Mouse (Mus musculus): ENCODE measurements around the gene Map4k4.

DNA sequence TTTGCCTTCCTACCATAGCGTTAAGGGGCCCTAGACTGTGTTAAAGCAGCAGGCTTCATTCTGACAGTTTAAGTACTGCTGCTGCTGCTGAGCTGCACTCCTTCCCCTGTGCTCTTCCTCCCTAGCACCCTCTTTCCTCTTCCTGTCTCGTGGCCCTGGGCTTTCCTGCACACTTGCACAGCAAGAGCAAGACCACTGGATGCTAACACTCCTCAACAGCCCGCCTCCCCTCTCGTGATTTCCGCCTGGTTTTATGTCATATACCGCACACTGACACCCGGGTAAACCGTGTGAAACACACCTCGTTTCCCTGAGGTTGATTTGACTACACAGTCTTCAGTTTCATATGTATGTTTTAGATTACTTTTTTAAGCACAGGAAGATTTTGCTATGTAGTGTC lies 86.1 kb downstream of the Map4k4 start:
- TF ChIP-seq POLR2A (IDR thresholded peaks at IDR 0.05; ENCODE audit: insufficient read length, low read depth): no peak
- TF ChIP-seq REST (IDR thresholded peaks at IDR 0.05; ENCODE audit: insufficient read depth, insufficient read length): no peak
- no peak for TF ChIP-seq MAX (IDR thresholded peaks at IDR 0.05; ENCODE audit: low read depth)
- TF ChIP-seq TCF12 (IDR thresholded peaks at IDR 0.05; ENCODE audit: insufficient read depth, poor library complexity, severe bottlenecking): no peak
- no peak for TF ChIP-seq E2F4 (IDR thresholded peaks at IDR 0.05; ENCODE audit: insufficient read depth)
- no peak for TF ChIP-seq POLR2AphosphoS2 (IDR thresholded peaks at IDR 0.05; ENCODE audit: insufficient read length, low read depth)
- no peak for TF ChIP-seq CEBPB (IDR thresholded peaks at IDR 0.05; ENCODE audit: insufficient read depth, poor library complexity, severe bottlenecking)
- no peak for TF ChIP-seq USF1 (IDR thresholded peaks at IDR 0.05; ENCODE audit: low read depth)
- no peak for TF ChIP-seq MYOD1 (IDR thresholded peaks at IDR 0.05; ENCODE audit: control insufficient read depth in 1 of 3, insufficient read length in 2 of 3, low read depth in 2 of 3)
- no peak for TF ChIP-seq SRF (IDR thresholded peaks at IDR 0.05; ENCODE audit: control insufficient read depth, insufficient read length, low read depth)
- no peak for TF ChIP-seq TCF3 (IDR thresholded peaks at IDR 0.05; ENCODE audit: insufficient read length, low read depth)
- no peak for TF ChIP-seq MYOG (IDR thresholded peaks at IDR 0.05; ENCODE audit: control insufficient read depth in 1 of 3, insufficient read depth in 1 of 3, insufficient read length in 2 of 3, low read depth in 2 of 3)
